Mouse (Mus musculus) cerebellum, adult 8-10 months (tissue): ENCODE data around the gene Rfx8.

Experiments
- DNase-seq: peaks from one replicate; pipeline ENCODE4 v3.0.0; 2022

Gene Rfx8

GRCm38 (mm10) chr1:39733876-39734275, 13.1 kb upstream of the Rfx8 start:
- no peak for DNase-seq

- no peak for DNase-seq
These were observed 11.3 kb upstream of the Rfx8 start for GRCm38 (mm10) chr1:39732081-39732480.

GRCm38 (mm10) chr1:39731543-39731942, 10.7 kb upstream of the Rfx8 start:
- no peak for DNase-seq

- no peak for DNase-seq
These were observed 10.1 kb upstream of the Rfx8 start for GRCm38 (mm10) chr1:39730868-39731267.

DNA sequence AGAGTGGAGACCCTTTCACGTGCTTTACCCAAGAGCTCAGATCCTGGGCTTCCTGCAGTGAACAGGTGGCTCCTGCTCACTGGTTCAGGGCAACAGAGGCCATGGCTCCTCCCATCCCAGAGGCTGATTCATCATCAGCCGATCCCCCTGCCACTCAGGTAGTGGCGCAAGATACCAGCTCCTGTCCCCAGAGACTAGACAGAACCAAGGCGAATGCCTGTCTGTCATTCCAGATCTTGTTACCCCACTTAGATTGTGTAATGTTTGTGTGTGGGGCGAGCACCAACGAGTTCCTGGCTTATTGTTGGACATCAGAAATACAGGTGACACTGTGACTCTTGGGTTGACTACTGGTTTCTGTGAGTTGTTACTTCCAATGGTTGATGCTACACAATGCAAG, 9.1 kb upstream of the Rfx8 start:
- DNase-seq = no peak

- peak; percentile 7 for DNase-seq
These were observed 542 bp upstream of the Rfx8 start for GRCm38 (mm10) chr1:39721351-39721726.

GRCm38 (mm10) chr1:39720186-39720585, 611 bp downstream of the Rfx8 start:
- DNase-seq = no peak

- no peak for DNase-seq
These were observed 5.2 kb downstream of the Rfx8 start for GRCm38 (mm10) chr1:39715551-39715950.

DNA sequence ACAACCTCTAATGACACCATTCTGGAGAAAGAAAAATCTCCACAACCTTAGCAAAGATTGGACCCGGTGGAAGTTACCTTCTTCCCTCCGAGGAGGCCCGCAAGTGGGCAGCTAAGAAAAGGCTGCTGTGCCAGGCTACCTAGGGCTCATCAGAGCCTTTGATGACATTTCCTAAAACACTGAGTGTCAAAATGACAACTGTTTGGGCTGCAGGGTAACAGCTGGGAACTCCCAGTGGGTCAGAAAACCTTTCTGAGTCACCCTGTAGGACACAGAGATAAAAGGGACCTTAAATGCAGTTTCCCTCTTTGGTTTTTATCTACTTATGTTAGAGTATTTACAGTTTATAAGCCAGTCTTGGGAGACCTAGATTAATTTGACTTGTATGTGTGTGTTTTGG, 6.1 kb downstream of the Rfx8 start:
- DNase-seq = no peak

DNA sequence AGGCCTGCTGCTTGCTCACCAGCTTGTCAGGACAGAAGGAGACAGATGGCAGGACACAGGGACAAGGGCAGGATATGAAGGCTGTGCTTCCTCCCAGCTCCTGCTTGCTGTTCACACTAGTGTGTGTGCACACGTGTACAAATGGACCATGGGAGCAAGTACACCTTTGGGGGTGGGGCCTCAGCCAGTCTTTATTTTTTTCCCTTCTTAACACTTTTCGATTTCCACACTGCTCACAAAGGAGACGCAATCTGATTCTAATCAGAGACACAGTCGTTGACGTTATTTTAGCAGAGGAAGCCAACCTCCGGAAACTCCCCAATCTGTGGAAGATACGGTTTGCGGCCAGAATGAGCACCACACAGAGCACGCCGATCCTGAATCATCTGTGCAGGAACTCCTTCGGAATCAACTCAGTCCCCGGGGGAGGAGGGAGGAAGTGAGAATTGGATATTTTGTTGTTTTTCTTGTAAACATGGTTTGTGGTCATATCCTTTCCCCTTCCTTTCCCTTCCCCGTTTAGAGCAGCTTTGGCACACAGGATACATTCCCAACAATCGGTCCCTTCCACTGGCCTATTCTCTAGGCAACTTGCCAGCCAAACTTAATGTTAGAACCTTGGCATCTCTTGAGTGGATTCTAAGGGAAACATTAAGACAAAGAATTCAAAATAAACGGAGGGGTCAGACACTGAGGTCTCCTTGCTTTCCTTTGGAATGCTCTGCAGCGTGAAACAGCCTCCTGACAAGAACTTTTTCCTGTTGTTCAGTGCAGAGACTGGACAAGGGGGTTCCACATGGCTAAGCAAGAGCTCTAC, 6.7 kb downstream of the Rfx8 start:
- peak; percentile 7 for DNase-seq

GRCm38 (mm10) chr1:39713300-39713699, 7.5 kb downstream of the Rfx8 start:
- DNase-seq = no peak

DNA sequence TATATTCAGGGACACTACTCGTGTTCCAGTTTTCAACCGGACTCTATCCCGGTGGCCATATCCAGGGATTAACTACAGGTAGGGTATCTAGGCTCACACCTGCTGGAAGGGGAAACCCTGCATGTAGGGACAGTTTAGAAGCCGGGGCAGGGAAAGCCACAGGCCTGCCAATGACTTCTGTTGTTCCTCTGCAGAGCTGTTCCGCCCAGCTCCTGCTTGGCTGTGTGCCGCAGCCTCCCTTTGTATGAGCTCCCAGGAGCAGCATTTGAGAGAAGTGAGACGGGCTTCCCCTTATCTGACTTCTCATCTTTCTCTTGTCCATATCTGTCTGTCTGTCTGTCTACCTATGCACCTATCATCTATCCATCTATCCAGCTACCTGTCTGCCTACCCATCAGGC, 8.5 kb downstream of the Rfx8 start:
- DNase-seq = peak; percentile 16

DNA sequence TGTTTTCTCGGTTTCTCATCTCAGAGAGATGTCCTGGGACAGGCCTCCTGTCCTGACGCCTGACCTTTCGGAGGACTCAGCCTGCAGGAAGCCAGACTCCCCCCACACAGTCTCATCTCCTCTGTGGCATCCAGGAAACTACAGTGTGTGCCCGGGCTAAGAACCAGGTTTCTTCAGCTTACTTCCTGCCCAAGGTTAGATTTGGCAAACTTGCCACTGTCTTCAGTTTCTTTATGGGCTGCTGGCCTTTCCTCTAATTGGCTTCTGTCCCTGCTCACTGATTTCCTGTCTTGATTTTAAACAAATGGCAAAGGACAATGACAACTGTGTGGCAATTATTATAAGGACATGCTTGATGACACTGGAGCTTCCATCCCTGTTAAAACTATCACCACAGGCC, 10.2 kb downstream of the Rfx8 start:
- no peak for DNase-seq

DNA sequence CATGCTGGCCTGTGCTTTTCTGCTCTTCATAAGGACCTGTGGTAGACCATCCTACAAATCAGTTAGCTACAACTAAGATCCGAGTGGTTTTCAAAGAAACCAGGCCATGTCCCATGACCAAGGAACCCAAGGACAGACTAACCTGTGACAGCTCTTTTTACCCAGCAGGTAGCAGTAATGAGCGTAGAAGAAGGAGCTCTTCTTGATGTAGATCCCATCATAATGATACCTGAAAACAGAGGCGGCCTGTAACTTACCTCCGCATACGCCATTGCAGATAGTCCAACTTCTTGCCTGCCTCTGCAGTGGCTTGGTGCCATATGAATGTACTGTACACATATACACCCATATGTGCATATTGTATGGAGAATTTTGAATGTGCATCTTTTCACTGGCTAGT, 10.8 kb downstream of the Rfx8 start:
- no peak for DNase-seq

- no peak for DNase-seq
These were observed 12.0 kb downstream of the Rfx8 start for GRCm38 (mm10) chr1:39708778-39709177.

- no peak for DNase-seq
These were observed 18.4 kb downstream of the Rfx8 start for GRCm38 (mm10) chr1:39702216-39703046.

DNA sequence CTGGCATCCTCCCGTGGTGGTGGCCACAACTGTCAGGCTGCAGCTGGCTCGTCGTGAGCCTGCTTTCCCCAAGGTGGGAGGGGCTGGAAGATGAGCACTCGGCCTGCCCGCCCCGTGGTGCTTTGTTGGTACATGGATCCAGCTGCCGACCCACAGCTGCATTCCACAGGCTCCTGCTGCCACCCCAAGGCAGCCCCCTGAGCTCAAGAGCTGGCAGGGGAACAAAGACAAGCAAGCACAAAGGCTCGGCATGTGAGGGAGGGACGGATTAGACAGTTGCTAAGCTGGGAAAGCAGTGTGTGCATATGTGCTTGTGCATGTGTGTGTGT, 19.6 kb downstream of the Rfx8 start:
- DNase-seq = no peak

GRCm38 (mm10) chr1:39700599-39701273, 20.1 kb downstream of the Rfx8 start:
- no peak for DNase-seq

GRCm38 (mm10) chr1:39698456-39698855, 22.3 kb downstream of the Rfx8 start:
- no peak for DNase-seq

DNA sequence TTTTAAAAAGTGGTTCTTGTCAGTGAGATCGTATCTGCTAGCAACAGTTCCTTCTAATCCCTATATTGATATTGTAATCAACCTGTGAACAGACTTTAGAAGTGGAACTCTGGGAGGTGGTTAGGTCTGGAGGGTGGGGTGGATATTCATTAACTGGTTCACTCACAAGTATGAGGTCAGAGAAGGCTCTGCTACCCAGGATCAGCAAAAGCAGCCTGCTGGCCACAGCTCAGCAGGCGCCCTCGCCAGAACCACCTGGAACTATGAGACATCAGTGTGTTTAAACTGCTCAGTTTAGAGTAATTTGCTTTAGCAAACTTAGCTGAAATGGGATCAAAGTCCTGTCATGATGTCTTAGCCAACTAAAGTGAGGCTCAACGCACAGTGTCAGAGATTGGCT, 25.6 kb downstream of the Rfx8 start:
- DNase-seq = no peak

DNA sequence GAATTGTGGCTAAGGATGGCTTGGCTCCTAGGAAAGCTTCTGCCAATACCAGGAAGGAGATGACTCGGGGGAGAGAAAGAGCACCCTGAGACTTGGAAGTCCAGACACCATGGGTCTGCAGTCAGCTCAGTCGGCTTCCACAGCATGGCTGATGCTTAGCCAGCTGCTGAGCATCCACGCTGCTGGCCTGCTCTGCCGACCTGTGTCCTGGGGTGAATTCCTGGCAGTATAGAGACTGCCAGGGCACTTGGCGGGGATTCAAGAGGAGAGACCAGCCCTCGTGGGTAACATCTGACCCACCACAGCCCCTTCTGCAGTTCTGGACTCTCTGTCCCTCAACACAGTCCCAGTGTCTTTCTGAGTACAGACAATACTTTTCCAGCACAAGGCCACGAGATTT, 26.0 kb downstream of the Rfx8 start:
- no peak for DNase-seq

- no peak for DNase-seq
These were observed 28.8 kb downstream of the Rfx8 start for GRCm38 (mm10) chr1:39691974-39692373.

- DNase-seq = no peak
These were observed 29.7 kb downstream of the Rfx8 start for GRCm38 (mm10) chr1:39691061-39691460.

DNA sequence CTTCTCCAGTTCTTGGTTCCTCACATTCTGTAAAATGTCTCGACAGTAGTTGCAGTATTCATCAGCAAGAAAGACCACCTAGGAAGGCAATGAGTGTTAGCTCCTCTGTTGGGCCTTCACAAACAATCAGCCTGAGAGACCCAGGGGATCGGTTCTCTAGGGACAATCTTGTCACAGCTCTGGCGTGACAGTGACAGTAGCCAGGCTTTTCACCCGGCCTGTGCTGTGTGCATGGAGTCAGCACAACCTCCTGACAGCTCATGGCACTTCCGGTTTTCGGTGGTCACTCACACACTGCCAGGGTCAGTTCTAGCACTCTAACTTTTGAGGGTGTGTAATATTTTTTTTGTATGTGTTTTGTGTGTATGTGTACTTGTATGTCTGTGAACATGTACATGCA, 32.2 kb downstream of the Rfx8 start:
- no peak for DNase-seq
